Mouse (Mus musculus) MEL (cell line): ENCODE data around the gene Tnfaip6. TPM values are rescaled to one million over a fixed set of nuclear protein-coding genes. Genes with fewer than 3 reads are reported as not detected.

ENCODE experiments used
- DNase-seq: peaks from one replicate; pipeline ENCODE4 v3.0.0; 2011; ENCODE audit warnings: low read depth, low spot score
- H3K27ac ChIP-seq: 2 replicates; pipeline ENCODE4 v1.5.1; 2012; ENCODE audit warnings: low read depth, mild to moderate bottlenecking, control low read depth, low read length, moderate library complexity; ENCODE audit not compliant: control insufficient read depth
- H3K27me3 ChIP-seq, 2 experiments: fragments of 150-350 bp in 1 of 2; sonication (generic) in 1 of 2; 2 replicates each; pipeline ENCODE4 v1.6.1; 2012; ENCODE audit warnings: low read length in 2 of 2, mild to moderate bottlenecking in 2 of 2, improper control_type of control experiment in 1 of 2, moderate library complexity in 1 of 2; ENCODE audit not compliant: insufficient read depth in 2 of 2, control insufficient read depth in 1 of 2
- H3K36me3 ChIP-seq, 2 experiments: 2 replicates each; pipeline ENCODE4 v1.6.1; 2012 to 2014; ENCODE audit warnings: low read length in 2 of 2, improper control_type of control experiment in 1 of 2, inconsistent platforms in 1 of 2, mild to moderate bottlenecking in 1 of 2; ENCODE audit not compliant: insufficient read depth in 2 of 2, control insufficient read depth in 1 of 2
- H3K4me1 ChIP-seq, 2 experiments: fragments of 150-350 bp in 1 of 2; sonication (generic) in 1 of 2; 2 replicates each; pipeline ENCODE4 v1.6.1; 2012; ENCODE audit warnings: low read length in 2 of 2, improper control_type of control experiment in 1 of 2, mild to moderate bottlenecking in 1 of 2; ENCODE audit not compliant: insufficient read depth in 2 of 2, control insufficient read depth in 1 of 2
- H3K4me3 ChIP-seq, 2 experiments: fragments of 150-350 bp in 1 of 2; sonication (generic) in 1 of 2; 2 replicates each; pipeline ENCODE4 v1.5.1; 2012; ENCODE audit warnings: low read depth in 2 of 2, low read length in 2 of 2, mild to moderate bottlenecking in 2 of 2, moderate library complexity in 2 of 2, control low read depth in 1 of 2, improper control_type of control experiment in 1 of 2; ENCODE audit not compliant: control insufficient read depth in 1 of 2, insufficient read depth in 1 of 2
- H3K79me2 ChIP-seq: 2 replicates; pipeline ENCODE4 v1.6.1; 2012; ENCODE audit warnings: mild to moderate bottlenecking, low read length, moderate library complexity; ENCODE audit not compliant: control insufficient read depth, poor library complexity, insufficient read depth
- H3K9ac ChIP-seq: 2 replicates; pipeline ENCODE4 v1.6.1; 2012; ENCODE audit warnings: low read depth, mild to moderate bottlenecking, control low read depth, low read length, moderate library complexity; ENCODE audit not compliant: control insufficient read depth, poor library complexity, severe bottlenecking
- H3K9me3 ChIP-seq: fragments of 150-350 bp; sonication (generic); replicated peaks from 2 replicates; pipeline ENCODE4 v1.6.1; 2012; ENCODE audit warnings: mild to moderate bottlenecking, low read length, improper control_type of control experiment, moderate library complexity; ENCODE audit not compliant: insufficient read depth
- CHD1 ChIP-seq: IDR thresholded peaks from 2 replicates; pipeline ENCODE4 v1.6.1; 2012; ENCODE audit warnings: low read depth, mild to moderate bottlenecking, inconsistent platforms, low read length, improper control_type of control experiment
- CTCF ChIP-seq, 3 experiments: IDR thresholded peaks in 2 of 3; conservative IDR thresholded peaks in 1 of 3; 2 replicates each; pipeline ENCODE4 v1.5.1; 2011 to 2012; ENCODE audit warnings: low read length in 3 of 3, low read depth in 2 of 3, mild to moderate bottlenecking in 2 of 3, improper control_type of control experiment in 1 of 3, inconsistent platforms in 1 of 3, mixed read lengths in 1 of 3, moderate library complexity in 1 of 3; ENCODE audit not compliant: control insufficient read depth in 1 of 3, insufficient read depth in 1 of 3, poor library complexity in 1 of 3, severe bottlenecking in 1 of 3
- E2F4 ChIP-seq: IDR thresholded peaks from 2 replicates; pipeline ENCODE4 v1.6.1; 2011; ENCODE audit warnings: low read depth, low read length, improper control_type of control experiment, borderline replicate concordance
- ELF1 ChIP-seq: IDR thresholded peaks from 2 replicates; pipeline ENCODE4 v1.6.1; 2014; ENCODE audit warnings: low read depth, mild to moderate bottlenecking, inconsistent platforms, low read length, improper control_type of control experiment, moderate library complexity
- EP300 ChIP-seq, 2 experiments: IDR thresholded peaks; 2 replicates each; pipeline ENCODE4 v1.6.1; 2011; ENCODE audit warnings: improper control_type of control experiment in 2 of 2, low read length in 2 of 2, low read depth in 1 of 2, mild to moderate bottlenecking in 1 of 2
- HCFC1 ChIP-seq: IDR thresholded peaks from 2 replicates; pipeline ENCODE4 v1.6.1; 2012; ENCODE audit warnings: low read depth, mild to moderate bottlenecking, inconsistent platforms, low read length, improper control_type of control experiment, moderate library complexity
- JUND ChIP-seq: IDR thresholded peaks from 2 replicates; pipeline ENCODE4 v1.6.1; 2011; ENCODE audit warnings: low read depth, mild to moderate bottlenecking, improper control_type of control experiment, low read length
- KAT2A ChIP-seq: conservative IDR thresholded peaks from 2 replicates; pipeline ENCODE4 v1.6.1; 2012; ENCODE audit warnings: low read depth, low read length, improper control_type of control experiment, inconsistent platforms
- MXI1 ChIP-seq: IDR thresholded peaks from 2 replicates; pipeline ENCODE4 v1.6.1; 2011; ENCODE audit warnings: mild to moderate bottlenecking, low read depth, low read length, improper control_type of control experiment
- MYC ChIP-seq: IDR thresholded peaks from 2 replicates; pipeline ENCODE4 v1.6.1; 2011; ENCODE audit warnings: low read depth, mild to moderate bottlenecking, low read length, improper control_type of control experiment, moderate library complexity
- NRF1 ChIP-seq: IDR thresholded peaks from 2 replicates; pipeline ENCODE4 v1.6.1; 2014; ENCODE audit warnings: low read depth, mild to moderate bottlenecking, inconsistent platforms, low read length, improper control_type of control experiment, moderate library complexity; ENCODE audit not compliant: poor library complexity, insufficient read depth, severe bottlenecking
- ZMIZ1 ChIP-seq: IDR thresholded peaks from 2 replicates; pipeline ENCODE4 v1.6.1; 2012; ENCODE audit warnings: low read depth, mild to moderate bottlenecking, inconsistent platforms, low read length, improper control_type of control experiment, moderate library complexity
- polyA plus RNA-seq, 2 experiments: library from polyadenylated mRNA; stranded (reverse) in 1 of 2; unstranded in 1 of 2; fragments of >175 nt in 1 of 2; fragments of >200 nt in 1 of 2; gene quantifications; 2 replicates each; pipeline versions ENCODE4 v1.2.1 to v1.2.4; 2012; ENCODE audit warnings: low replicate concordance in 2 of 2, low read depth in 1 of 2; ENCODE audit not compliant: insufficient read length in 2 of 2, insufficient read depth in 1 of 2, missing spikeins in 1 of 2
- total RNA-seq: library from RNA; depleted of rRNA; stranded (reverse); fragments of 300-350 nt; gene quantifications from 2 replicates; pipeline ENCODE4 v1.2.3, GENCODE M21; 2012

Tnfaip6 gene
- total and polyA plus RNA-seq, 3 experiments: not detected

GRCm38 (mm10) chr2:52057681-52058080, 19.9 kb downstream of the Tnfaip6 start:
- H3K4me3 ChIP-seq: no peak overlapping the region
- no peak for TF ChIP-seq JUND
- H3K36me3 ChIP-seq: no peaks in the 10 kb centered on the region; a peak in 1 of 4 replicates
- H3K79me2 ChIP-seq: no peaks in the 10 kb centered on the region
- H3K9ac ChIP-seq: no peak overlapping the region
- no peaks in the 10 kb centered on the region for H3K4me1 ChIP-seq
- H3K9me3 ChIP-seq: no peaks in the 10 kb centered on the region
- no peak for DNase-seq
- H3K27me3 ChIP-seq: peaks cover 0 to 2% of the 10 kb centered on the region in 2 experiments; a peak in 3 of 4 replicates
- no peak overlapping the region for H3K27ac ChIP-seq

GRCm38 (mm10) chr2:52068641-52069040, 30.8 kb downstream of the Tnfaip6 start:
- TF ChIP-seq CTCF (IDR thresholded peaks at IDR 0.05 in 2 of 3, conservative IDR thresholded peaks at IDR 0.05 in 1 of 3; ENCODE audit: control insufficient read depth in 1 of 3, insufficient read depth in 1 of 3, low read depth in 2 of 3, low read length in 3 of 3, poor library complexity in 1 of 3, severe bottlenecking in 1 of 3) (no peak), HCFC1 (no peak), NRF1 (no peak), MYC (no peak)
- H3K27ac ChIP-seq: no peak overlapping the region
- peaks cover 0 to 3% of the 10 kb centered on the region in 2 experiments; a peak in 2 of 4 replicates for H3K4me1 ChIP-seq
- no peak overlapping the region for H3K4me3 ChIP-seq
- H3K36me3 ChIP-seq: peaks cover 0 to 2% of the 10 kb centered on the region in 2 experiments; a peak in 2 of 4 replicates
- H3K79me2 ChIP-seq: peaks cover 14% of the 10 kb centered on the region
- no peaks in the 10 kb centered on the region for H3K9me3 ChIP-seq
- H3K27me3 ChIP-seq: peaks cover 9 to 10% of the 10 kb centered on the region in 2 experiments
- H3K9ac ChIP-seq: no peak overlapping the region
- no peak for DNase-seq

- Histone ChIP-seq H3K4me1 (peaks cover 0 to 13% of the 10 kb centered on the region in 2 experiments; a peak in 3 of 4 replicates), H3K9ac (no peak overlapping the region), H3K36me3 (peaks cover 3 to 22% of the 10 kb centered on the region in 2 experiments; a peak in 3 of 4 replicates), H3K79me2 (peaks cover 29% of the 10 kb centered on the region), H3K4me3 (no peak overlapping the region), H3K9me3 (no peaks in the 10 kb centered on the region), H3K27me3 (peaks cover 3 to 10% of the 10 kb centered on the region in 2 experiments), H3K27ac (no peak overlapping the region)
- TF ChIP-seq ZMIZ1 (no peak), MXI1 (no peak), CHD1 (no peak), KAT2A (no peak), EP300 (IDR thresholded peaks at IDR 0.05; ENCODE audit: low read depth in 1 of 2, low read length in 2 of 2) (no peak), ELF1 (no peak), E2F4 (no peak), MYC (no peak)
- DNase-seq: no peak
Observed at GRCm38 (mm10) chr2:52070816-52071215, 33.0 kb downstream of the Tnfaip6 start.
